Mouse (Mus musculus): ENCODE results near the gene Kirrel2. TPM values are rescaled to one million over a fixed set of nuclear protein-coding genes. Genes with fewer than 3 reads are reported as not detected.

The Kirrel2 gene
- total RNA-seq, 2 experiments from 2014 or later = 3.9 to 5.3 TPM

- no peak for DNase-seq (ENCODE audit: low spot score in 2 of 2)
Measured at GRCm38 (mm10) chr7:30419561-30420499, 37.7 kb downstream of the Kirrel2 start, which contains the start of gene Hcst. Gene Hcst (minus strand): TSS chr7:30419854.

GRCm38 (mm10) chr7:30417856-30418255 lies 39.6 kb downstream of the Kirrel2 start:
- no peak for DNase-seq (ENCODE audit: low spot score in 2 of 2)

GRCm38 (mm10) chr7:30413596-30413995 lies 43.9 kb downstream of the Kirrel2 start, which contains the start of gene Tyrobp:
Gene Tyrobp (plus strand): TSS chr7:30413760.
- no peak for DNase-seq (ENCODE audit: low spot score in 2 of 2)

GRCm38 (mm10) chr7:30412735-30413147 lies 44.7 kb downstream of the Kirrel2 start:
- no peak for DNase-seq (ENCODE audit: low spot score in 2 of 2)

- no peak for DNase-seq (ENCODE audit: low spot score in 2 of 2)
Measured at GRCm38 (mm10) chr7:30411023-30411422, 46.5 kb downstream of the Kirrel2 start.

GRCm38 (mm10) chr7:30409789-30410188 lies 47.7 kb downstream of the Kirrel2 start:
- DNase-seq (ENCODE audit: low spot score in 2 of 2) = no peak

GRCm38 (mm10) chr7:30408639-30409038 lies 48.9 kb downstream of the Kirrel2 start:
- DNase-seq (ENCODE audit: low spot score in 2 of 2) = no peak

- DNase-seq (ENCODE audit: low spot score in 2 of 2) = no peak
Measured at GRCm38 (mm10) chr7:30402343-30402742, 55.1 kb downstream of the Kirrel2 start.

- no peak for DNase-seq (ENCODE audit: low spot score in 2 of 2)
Measured at GRCm38 (mm10) chr7:30399671-30400070, 57.8 kb downstream of the Kirrel2 start.

Other genes with a start within 250 kb of the Kirrel2 start
- 10 to 100 TPM; 57.5 to 71.1 TPM for gene Polr2i, start 225.7 kb downstream of the Kirrel2 start, total RNA-seq (2021)
- gene Tbcb, start 225.4 kb downstream of the Kirrel2 start, total RNA-seq (2021) = 100 to 1,000 TPM; 157 to 171 TPM
- gene Ovol3, start 222.0 kb downstream of the Kirrel2 start, total RNA-seq (2021) = not detected
- gene Thap8, start 177.6 kb downstream of the Kirrel2 start, total RNA-seq (2021) = under 1 TPM in 1 of 2 experiments, not detected in 1; 0.27 TPM
- gene Wdr62, start 177.3 kb downstream of the Kirrel2 start, total RNA-seq (2021) = 1 to 10 TPM; 2.5 to 4.5 TPM
- 100 to 1,000 TPM; 572 to 600 TPM for gene Clip3, start 166.0 kb downstream of the Kirrel2 start, total RNA-seq (2021)
- gene Alkbh6, start 149.0 kb downstream of the Kirrel2 start, total RNA-seq (2021) = 10 to 100 TPM; 41.6 to 45.5 TPM
- 1 to 10 TPM; 3.2 to 6.4 TPM for gene Syne4, start 142.9 kb downstream of the Kirrel2 start, total RNA-seq (2021)
- gene E130208F15Rik, start 135.9 kb downstream of the Kirrel2 start, total RNA-seq (2021) = under 1 TPM; 0.48 to 0.69 TPM
- 1 to 10 TPM; 7.8 to 9.4 TPM for gene Sdhaf1, start 133.8 kb downstream of the Kirrel2 start, total RNA-seq (2021)
- 10 to 100 TPM; 42.8 to 43.6 TPM for gene Lrfn3, start 94.9 kb downstream of the Kirrel2 start, total RNA-seq (2021)
- 10 to 100 TPM; 21.9 to 24.0 TPM for gene Tyrobp, start 43.9 kb downstream of the Kirrel2 start, total RNA-seq (2021)
- 1 to 10 TPM in 1 of 2 experiments, under 1 TPM in 1; 0.91 to 1.8 TPM for gene Hcst, start 37.8 kb downstream of the Kirrel2 start, total RNA-seq (2021)
- 1 to 10 TPM; 2.2 to 3.0 TPM for gene Nfkbid, start 36.0 kb downstream of the Kirrel2 start, total RNA-seq (2021)
- 100 to 1,000 TPM; 831 to 849 TPM for gene Aplp1, start 12.2 kb downstream of the Kirrel2 start, total RNA-seq (2021)
- gene Nphs1, start 625 bp upstream of the Kirrel2 start, total RNA-seq (2021) = under 1 TPM; 0.55 to 0.62 TPM
- under 1 TPM in 1 of 2 experiments, not detected in 1; 0.69 TPM for gene Prodh2, start 35.9 kb upstream of the Kirrel2 start, total RNA-seq (2021)
- gene Arhgap33, start 77.4 kb upstream of the Kirrel2 start, total RNA-seq (2021) = 100 to 1,000 TPM; 218 to 232 TPM
- gene Hspb6, start 94.5 kb upstream of the Kirrel2 start, total RNA-seq (2021) = 1 to 10 TPM; 5.3 to 5.6 TPM
- gene Proser3, start 94.6 kb upstream of the Kirrel2 start, total RNA-seq (2021) = 1 to 10 TPM; 3.4 to 4.4 TPM
- gene Lin37, start 102.1 kb upstream of the Kirrel2 start, total RNA-seq (2021) = 10 to 100 TPM; 28.2 to 36.6 TPM
- gene U2af1l4, start 105.6 kb upstream of the Kirrel2 start, total RNA-seq (2021) = 10 to 100 TPM; 49.4 to 52.5 TPM
- gene Gm49396, start 105.7 kb upstream of the Kirrel2 start, total RNA-seq (2021) = 1 to 10 TPM; 4.8 to 5.8 TPM
- 10 to 100 TPM; 79.4 to 87.1 TPM for gene Psenen, start 105.9 kb upstream of the Kirrel2 start, total RNA-seq (2021)
- 1 to 10 TPM; 2.4 to 2.8 TPM for gene Igflr1, start 107.7 kb upstream of the Kirrel2 start, total RNA-seq (2021)
- gene Kmt2b, start 131.0 kb upstream of the Kirrel2 start, total RNA-seq (2021) = 10 to 100 TPM; 57.8 to 59.8 TPM
- not detected for gene Zbtb32, start 141.2 kb upstream of the Kirrel2 start, total RNA-seq (2021)
- gene Upk1a, start 155.2 kb upstream of the Kirrel2 start, total RNA-seq (2021) = under 1 TPM; 0.22 to 0.34 TPM
- gene Cox6b1, start 168.5 kb upstream of the Kirrel2 start, total RNA-seq (2021) = 100 to 1,000 TPM; 719 to 852 TPM
- not detected for gene Etv2, start 178.2 kb upstream of the Kirrel2 start, total RNA-seq (2021)
- 10 to 100 TPM; 75.3 to 79.9 TPM for gene Rbm42, start 192.6 kb upstream of the Kirrel2 start, total RNA-seq (2021)
- gene Haus5, start 207.3 kb upstream of the Kirrel2 start, total RNA-seq (2021) = 1 to 10 TPM; 7.0 to 7.4 TPM
- gene Pmis2, start 213.9 kb upstream of the Kirrel2 start, total RNA-seq (2021) = not detected
- gene 2200002J24Rik, start 241.2 kb upstream of the Kirrel2 start, total RNA-seq (2021) = not detected

All from layer of hippocampus, postnatal 10 days (tissue).